Mouse (Mus musculus): ENCODE results near the gene Rpa3.

The Rpa3 gene

GRCm38 (mm10) chr6:8259004-8259666 lies at the start of gene Rpa3, which contains the start of the genes Umad1 and Gm45062:
Gene Rpa3 (minus strand): TSS chr6:8259173.
Gene Umad1 (plus strand): TSS chr6:8259288.
Gene Gm45062 (plus strand): TSS chr6:8259450.
- DNase-seq = peak; percentile 95 to 97

GRCm38 (mm10) chr6:8307878-8308775 lies 49.2 kb upstream of the Rpa3 start:
- DNase-seq = no peak

- peak in 1 of 2 experiments; percentile 40 for DNase-seq
These were observed 40.3 kb upstream of the Rpa3 start for GRCm38 (mm10) chr6:8299066-8299863.

GRCm38 (mm10) chr6:8294048-8294784 lies 35.2 kb upstream of the Rpa3 start:
- DNase-seq = no peak

- DNase-seq = no peak
These were observed 30.0 kb upstream of the Rpa3 start for GRCm38 (mm10) chr6:8288755-8289580.

DNA sequence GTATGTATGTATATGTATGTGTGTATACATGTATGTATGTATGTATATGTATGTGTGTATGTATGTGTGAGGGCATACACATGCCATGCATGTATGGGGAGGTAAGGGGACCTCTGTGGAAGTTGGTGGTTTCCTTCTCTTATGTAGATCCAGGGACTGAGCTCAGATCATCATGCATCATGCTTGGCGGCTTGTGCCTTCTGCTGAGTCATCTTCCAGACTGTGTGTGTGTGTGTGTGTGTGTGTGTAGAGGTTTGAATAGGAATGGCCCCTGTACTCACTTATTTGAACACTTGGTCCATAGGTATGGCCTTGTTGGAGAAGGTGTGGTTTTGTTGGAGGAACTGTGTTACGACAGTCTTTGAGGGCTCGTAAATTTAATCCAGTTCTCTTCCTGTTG lies 27.2 kb upstream of the Rpa3 start:
- DNase-seq = no peak

DNA sequence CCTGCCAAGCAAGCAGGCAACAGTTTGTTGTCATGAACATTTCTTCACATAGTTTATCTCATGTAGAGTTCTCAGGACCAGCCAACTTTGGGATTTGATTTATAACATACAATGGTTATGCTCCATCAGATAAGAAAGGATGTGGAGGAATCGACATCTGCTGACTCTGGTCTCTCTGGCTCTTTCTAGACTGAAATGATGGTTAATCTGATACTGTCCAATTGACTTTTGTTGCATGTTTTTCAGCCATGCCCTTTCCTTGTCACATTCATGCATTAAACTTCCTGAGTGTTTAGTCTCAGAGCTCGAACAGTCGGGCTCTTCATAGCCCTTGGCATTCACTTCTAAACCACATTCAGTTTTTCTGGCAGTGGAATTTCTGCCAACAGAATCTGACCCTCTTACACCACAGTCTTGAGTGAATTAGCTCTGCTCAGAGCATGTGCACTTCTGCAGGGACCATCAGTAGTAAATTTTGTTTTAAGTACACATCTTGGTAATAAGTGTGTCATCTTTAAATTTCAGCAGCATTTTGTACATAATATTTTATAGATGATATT lies 26.5 kb upstream of the Rpa3 start:
- no peak for DNase-seq

DNA sequence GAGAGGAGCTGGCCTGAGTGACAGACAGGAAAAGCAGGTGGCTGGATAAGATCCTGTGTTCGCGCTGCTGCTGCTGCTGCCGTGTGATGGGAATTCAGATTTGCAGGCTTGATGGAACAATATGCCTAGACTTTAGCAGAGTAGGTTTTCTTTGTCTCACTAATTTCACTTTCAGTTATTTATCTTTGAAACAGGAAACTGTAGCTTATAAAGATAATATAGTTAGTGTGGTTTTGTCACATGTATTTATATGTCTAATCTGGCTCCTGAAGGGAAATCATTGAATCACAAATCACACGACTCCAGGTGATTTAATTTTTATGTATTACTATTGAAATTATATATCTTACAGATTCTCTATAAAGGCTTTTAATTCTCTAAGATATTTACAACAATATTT lies 24.3 kb upstream of the Rpa3 start:
- DNase-seq = no peak

- no peak for DNase-seq
These were observed 19.5 kb upstream of the Rpa3 start for GRCm38 (mm10) chr6:8278426-8279002.

- no peak for DNase-seq
These were observed 17.5 kb upstream of the Rpa3 start for GRCm38 (mm10) chr6:8276431-8276830.

- peak; percentile 68 to 85 for DNase-seq
These were observed 16.1 kb upstream of the Rpa3 start for GRCm38 (mm10) chr6:8275098-8275497.

GRCm38 (mm10) chr6:8274387-8275054 lies 15.5 kb upstream of the Rpa3 start:
- DNase-seq = peak in 1 of 2 experiments; percentile 41

DNA sequence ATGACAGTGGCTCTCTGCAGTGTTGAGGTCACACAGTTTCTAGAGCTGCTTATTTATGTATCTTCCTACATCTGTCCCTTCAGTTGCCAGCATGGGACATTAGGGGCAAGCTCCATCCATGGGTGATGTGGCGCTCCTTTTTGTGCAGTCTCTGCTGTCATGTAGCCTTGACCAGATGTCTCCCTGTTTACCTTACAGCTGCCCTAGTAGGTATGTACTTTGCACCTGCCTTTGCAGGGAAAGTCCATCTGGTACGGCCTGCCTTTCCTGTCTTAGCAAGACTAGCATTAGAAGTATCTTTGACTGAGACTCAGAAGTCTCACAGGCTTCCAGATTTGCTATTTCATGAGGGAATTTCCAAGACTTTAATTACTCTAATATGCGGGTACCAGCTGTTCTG lies 12.1 kb upstream of the Rpa3 start:
- DNase-seq = no peak

DNA sequence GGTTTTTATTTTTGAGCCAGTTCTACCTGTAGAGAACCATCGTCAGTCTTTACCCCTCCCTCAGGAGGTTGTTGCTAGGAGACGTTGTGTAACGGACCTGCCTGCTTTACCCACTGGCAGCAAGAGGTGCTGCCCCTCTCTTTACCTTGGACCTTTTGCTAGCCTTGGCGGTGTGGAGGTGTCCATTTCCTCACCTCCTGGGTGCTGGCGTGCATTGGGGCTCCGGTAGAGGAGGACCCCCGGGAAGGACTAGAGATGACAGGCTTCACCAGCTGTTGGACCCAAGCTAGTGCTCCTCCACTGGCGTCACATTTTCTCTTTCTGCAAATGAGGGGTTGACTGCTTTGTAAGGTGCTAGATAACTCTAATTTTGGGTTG lies 683 bp upstream of the Rpa3 start:
- DNase-seq = no peak

DNA sequence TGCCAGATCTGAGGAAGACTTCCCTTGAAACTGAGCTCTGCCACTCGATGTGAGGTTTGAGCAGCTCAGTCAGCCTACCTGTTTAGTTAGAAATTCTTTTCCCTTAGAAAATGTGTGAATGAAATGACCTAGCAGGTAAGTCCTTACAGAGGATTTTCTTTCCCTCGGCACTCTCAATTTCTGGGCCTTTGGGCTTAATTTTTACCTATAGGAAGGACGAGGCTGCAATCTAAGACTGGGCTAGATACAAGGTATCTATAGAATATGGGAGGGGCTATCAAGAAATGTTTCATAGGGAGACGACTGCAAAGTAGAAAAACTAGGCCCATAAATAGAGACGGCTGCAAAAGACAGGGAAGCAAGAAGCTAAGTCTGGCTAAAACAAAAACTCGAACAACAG lies 657 bp downstream of the Rpa3 start:
- DNase-seq = no peak

GRCm38 (mm10) chr6:8228596-8228995 lies 30.4 kb downstream of the Rpa3 start:
- no peak for DNase-seq

DNA sequence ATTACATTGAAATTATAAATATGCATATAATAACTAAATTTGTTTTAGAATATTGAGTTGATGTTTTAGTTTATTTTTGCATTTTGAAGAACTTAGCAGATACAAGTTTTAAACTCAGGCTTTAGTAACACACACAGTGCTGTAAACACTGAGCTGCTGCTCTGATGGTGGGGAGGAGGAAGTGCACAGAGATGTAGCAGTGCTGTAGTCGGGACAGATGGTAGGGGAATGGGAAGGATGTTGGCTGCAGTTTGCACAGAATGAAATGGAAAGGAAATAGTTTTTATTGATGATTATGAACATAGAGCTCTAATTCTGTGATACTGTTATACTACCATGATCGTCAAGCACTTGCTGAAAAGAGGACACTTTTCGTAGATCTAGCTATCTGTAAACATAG lies 31.9 kb downstream of the Rpa3 start:
- no peak for DNase-seq

GRCm38 (mm10) chr6:8210661-8211060 lies 48.3 kb downstream of the Rpa3 start:
- no peak for DNase-seq

- DNase-seq = no peak
These were observed 49.1 kb downstream of the Rpa3 start for GRCm38 (mm10) chr6:8209866-8210186.

All from thymus, adult 18-20 months (tissue).